Mouse (Mus musculus): Measurements from ENCODE around the gene Aldh6a1. TPM values are rescaled to one million over a fixed set of nuclear protein-coding genes. Genes with fewer than 3 reads are reported as not detected.

Gene Aldh6a1
- total RNA-seq, 4 experiments from 2014 or later, result 55.6 to 61.6 (median 58.2) TPM

- DNase-seq (ENCODE audit: low spot score in 2 of 2), result no peak
These were observed 68.4 kb downstream of the Aldh6a1 start for GRCm38 (mm10) chr12:84382369-84382768.

Other genes with a start within 250 kb of the Aldh6a1 start
- 10 to 100 TPM; 21.6 to 28.5 (median 26.0) TPM for gene Elmsan1, start 232.1 kb downstream of the Aldh6a1 start, total RNA-seq (2022)
- 10 to 100 TPM; 28.9 to 48.5 (median 41.2) TPM for gene Ptgr2, start 165.8 kb downstream of the Aldh6a1 start, total RNA-seq (2022)
- 10 to 100 TPM; 34.6 to 44.5 (median 37.9) TPM for gene Zfp410, start 134.2 kb downstream of the Aldh6a1 start, total RNA-seq (2022)
- gene Coq6, start 89.3 kb downstream of the Aldh6a1 start, total RNA-seq (2022), result 10 to 100 TPM; 25.9 to 30.3 (median 28.5) TPM
- 10 to 100 TPM; 11.0 to 16.5 (median 13.0) TPM for gene Fam161b, start 89.2 kb downstream of the Aldh6a1 start, total RNA-seq (2022)
- gene Entpd5, start 42.0 kb downstream of the Aldh6a1 start, total RNA-seq (2022), result 10 to 100 TPM; 25.2 to 30.4 (median 29.1) TPM
- 10 to 100 TPM in 2 of 4 experiments, 1 to 10 TPM in 2; 8.3 to 12.7 (median 10.7) TPM for gene Bbof1, start 41.9 kb downstream of the Aldh6a1 start, total RNA-seq (2022)
- gene Rnf113a2, start 33.8 kb downstream of the Aldh6a1 start, total RNA-seq (2022), result 10 to 100 TPM in 3 of 4 experiments, 1 to 10 TPM in 1; 9.1 to 16.9 (median 13.8) TPM
- gene Lin52, start 418 bp upstream of the Aldh6a1 start, total RNA-seq (2022), result 10 to 100 TPM; 21.9 to 31.9 (median 26.3) TPM
- gene Vsx2, start 118.8 kb upstream of the Aldh6a1 start, total RNA-seq (2022), result under 1 TPM; 0.17 to 0.37 (median 0.24) TPM
- 10 to 100 TPM; 14.5 to 17.4 (median 15.6) TPM for gene Abcd4, start 166.4 kb upstream of the Aldh6a1 start, total RNA-seq (2022)
- gene Vrtn, start 190.0 kb upstream of the Aldh6a1 start, total RNA-seq (2022), result not detected
- 1 to 10 TPM; 5.9 to 8.0 (median 7.5) TPM for gene Syndig1l, start 247.8 kb upstream of the Aldh6a1 start, total RNA-seq (2022)